Mouse (Mus musculus) kidney, postnatal 4 days (tissue): ENCODE measurements around the gene Ptges2.

Source experiments
- DNase-seq, 2 experiments: peaks; one replicate each; pipeline ENCODE4 v3.0.0; 2021; ENCODE audit warnings: mixed read lengths in 2 of 2

The Ptges2 gene

DNA sequence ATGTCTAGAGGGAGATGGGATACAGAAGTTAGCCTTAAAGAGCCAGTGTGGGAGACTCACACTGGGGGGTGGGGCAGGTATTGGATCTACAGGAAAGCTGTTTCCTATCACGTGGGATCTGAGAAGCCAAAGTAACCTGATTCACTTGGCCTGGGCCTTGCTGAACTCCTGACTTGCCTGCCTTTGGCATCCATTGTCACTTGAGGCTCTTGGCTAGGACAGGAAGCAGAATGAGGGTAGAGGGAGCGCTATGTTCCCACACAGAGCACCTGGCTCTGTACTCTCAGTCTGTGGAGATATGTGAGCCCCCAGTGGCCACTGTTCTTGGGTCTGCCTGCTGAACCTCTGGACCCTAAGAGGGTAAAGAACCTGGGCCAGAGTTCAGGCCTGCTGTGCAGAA, 20.9 kb downstream of the Ptges2 start:
- no peak for DNase-seq

DNA sequence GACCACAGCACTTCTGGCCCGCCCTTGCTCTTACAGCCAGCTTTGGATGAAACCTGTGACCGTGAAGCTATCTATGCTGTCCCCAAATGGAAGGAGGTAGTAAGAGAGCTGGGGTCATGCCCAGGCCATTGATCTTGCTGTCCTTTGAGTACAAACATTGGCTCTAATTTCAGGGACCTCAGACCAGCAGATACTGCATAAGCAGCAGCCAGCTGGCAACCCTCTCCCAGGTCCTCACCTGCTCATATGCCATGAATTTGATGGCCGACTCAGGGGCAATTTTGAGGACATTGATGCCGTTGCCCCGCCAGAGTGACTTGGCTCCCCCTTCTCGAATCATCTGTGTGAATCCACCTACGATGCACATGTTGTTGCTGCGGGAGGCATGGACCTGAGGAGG, 21.8 kb downstream of the Ptges2 start:
- no peak for DNase-seq

DNA sequence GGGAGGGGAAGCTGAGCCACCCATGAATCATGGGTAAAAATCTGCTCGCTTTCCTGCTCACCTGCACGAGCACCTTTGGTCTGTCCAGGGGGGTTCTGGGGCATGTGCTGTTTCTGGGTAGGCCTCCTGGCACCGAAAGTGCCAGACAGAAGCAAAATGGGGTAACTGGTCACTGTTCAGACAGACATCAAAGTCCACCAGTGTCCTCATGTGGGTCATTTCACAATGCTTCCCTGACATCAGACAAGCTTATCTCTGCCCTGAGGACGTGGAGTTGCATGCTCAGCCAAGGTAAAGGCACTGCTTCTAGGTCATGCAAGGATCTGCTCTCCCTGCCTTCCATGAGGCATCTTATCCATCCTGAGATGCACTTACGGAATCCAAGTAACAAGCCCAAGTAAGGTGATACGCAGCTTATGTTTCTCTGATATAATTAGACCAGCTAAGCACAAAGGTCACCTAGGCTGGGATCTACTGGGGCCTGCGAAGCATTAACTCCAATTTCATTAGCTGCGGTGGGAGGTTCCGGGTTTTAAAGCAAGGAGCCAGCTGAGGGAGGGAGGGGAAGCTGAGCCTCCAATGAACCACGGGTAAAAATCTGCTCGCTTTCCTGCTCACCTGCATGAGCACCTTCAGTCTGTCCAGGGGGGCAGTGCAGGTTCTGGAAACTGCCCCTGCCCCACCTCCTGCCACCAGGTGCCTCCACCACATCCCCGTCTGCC, 22.9 kb downstream of the Ptges2 start:
- peak in 1 of 2 experiments; percentile 43 for DNase-seq

GRCm38 (mm10) chr2:32419359-32419758, 23.7 kb downstream of the Ptges2 start:
- peak in 1 of 2 experiments; percentile 61 for DNase-seq

- DNase-seq, result no peak
These were observed 24.4 kb downstream of the Ptges2 start for GRCm38 (mm10) chr2:32420066-32420608.

DNA sequence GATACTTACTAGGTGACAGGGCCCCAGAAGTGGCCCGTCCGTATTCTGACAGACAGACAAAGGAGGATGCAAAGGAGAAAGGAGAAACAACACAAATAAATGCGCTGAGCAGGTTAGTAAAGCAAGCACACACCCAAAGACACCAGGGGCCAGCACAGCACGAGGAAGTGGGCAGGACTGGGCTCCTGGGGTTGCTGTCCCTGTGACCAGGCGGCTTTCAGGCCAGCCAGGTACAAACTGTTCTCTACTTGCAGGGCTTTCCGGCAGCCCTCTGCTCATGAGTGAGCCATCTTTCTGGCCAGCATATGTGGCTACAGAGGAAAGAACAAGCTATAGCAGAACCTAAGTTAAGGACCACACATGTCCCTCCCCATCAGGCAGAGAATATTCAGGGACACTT, 25.0 kb downstream of the Ptges2 start:
- no peak for DNase-seq

- peak in 1 of 2 experiments; percentile 5 for DNase-seq
These were observed 26.2 kb downstream of the Ptges2 start for GRCm38 (mm10) chr2:32421851-32422251.

- peak; percentile 76 to 83 for DNase-seq
These were observed 28.0 kb downstream of the Ptges2 start for GRCm38 (mm10) chr2:32423481-32424331.

DNA sequence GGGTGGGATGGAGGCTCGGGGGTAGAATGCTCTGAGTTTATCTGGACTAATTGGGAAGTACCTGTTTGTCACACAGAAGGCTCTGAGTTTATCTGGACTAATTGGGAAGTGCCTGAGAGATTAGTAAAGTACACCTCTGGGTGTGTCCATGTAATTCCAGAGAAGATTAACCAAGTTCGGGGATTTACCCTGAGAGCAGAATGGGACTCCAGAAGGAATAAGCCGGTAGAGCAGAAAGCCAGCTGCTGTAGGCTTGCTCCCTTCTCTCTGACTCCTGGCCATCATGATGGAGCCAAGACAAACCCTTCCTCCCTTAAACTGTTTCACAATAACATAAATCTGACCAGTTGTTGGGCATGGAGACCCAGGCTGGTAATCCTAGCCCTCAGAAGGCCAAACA, 29.1 kb downstream of the Ptges2 start:
- no peak for DNase-seq

- DNase-seq, result no peak
These were observed 29.9 kb downstream of the Ptges2 start for GRCm38 (mm10) chr2:32425568-32425967.

DNA sequence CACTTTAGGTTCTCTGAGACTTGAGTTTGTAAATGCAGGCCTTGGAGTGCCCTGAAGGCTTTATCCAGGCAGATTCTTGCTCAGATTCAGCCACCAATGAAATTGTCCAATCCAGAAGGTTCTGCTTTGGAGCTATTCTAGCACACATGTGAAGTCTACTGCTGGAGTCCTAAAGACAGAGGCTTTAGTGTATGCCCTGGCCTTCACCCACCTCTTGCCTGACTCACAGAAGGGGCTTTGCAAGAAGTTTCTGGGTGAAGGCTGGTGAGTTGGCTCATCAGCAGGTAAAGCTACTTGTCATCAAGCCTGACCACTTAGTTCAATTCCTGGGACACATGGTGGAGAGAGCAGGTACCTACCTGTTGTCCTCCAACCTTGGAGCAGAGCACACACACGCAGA, 30.4 kb downstream of the Ptges2 start:
- DNase-seq, result no peak

- DNase-seq, result no peak
These were observed 32.0 kb downstream of the Ptges2 start for GRCm38 (mm10) chr2:32427720-32428119.

DNA sequence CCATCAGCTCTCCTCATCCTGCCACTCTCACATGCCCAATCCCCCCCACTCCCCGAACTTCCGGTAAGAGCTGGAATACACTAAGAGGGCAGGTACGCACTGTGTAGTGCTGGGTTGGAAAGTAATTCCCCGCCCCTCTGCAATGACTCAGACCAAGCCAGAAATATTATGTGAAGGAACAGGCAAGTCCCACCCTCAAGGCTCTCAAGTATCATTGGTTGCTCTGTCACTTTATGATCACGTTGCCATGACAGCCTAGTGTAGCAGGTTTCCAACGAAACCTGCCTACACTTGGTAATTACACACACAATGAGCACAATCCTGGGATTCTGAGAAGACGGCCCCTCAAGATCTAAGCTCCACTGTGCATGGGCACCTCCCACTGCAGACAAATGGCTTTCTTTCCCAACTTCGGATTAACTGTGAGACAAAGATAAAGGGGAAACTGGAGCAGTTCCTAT, 32.6 kb downstream of the Ptges2 start:
- DNase-seq, result peak; percentile 47 to 63

DNA sequence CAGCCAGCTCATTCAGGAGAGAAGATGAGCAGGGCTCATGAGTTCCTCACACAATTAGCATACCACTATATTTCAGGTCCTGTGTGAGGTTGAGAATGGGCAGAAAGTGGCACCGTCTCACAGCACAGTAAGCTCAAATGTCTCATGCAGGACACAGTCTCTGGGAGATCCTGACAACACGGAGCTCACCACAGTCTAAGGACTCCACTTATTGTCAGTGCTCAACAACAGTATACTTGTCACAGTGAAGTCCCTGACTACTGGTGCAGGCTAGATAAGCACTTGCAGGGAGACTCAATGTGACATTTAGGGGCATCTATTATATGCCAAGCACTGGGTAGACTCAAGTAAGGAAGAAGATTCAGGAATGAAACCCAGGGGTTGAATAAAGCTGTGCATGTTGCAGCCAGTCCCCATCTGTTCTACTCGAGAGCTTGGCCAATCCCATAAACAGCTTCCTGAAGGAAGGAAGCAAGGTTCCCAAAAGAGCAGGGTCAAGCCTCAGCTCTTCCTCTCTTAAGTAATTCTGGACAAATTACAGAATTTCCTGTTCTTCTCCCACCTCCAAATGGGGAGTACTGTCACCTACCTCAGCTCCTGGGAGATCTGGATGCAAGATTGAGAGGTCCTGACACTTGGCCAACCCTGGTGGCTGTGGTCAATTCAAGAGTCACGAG, 33.7 kb downstream of the Ptges2 start:
- DNase-seq, result no peak

DNA sequence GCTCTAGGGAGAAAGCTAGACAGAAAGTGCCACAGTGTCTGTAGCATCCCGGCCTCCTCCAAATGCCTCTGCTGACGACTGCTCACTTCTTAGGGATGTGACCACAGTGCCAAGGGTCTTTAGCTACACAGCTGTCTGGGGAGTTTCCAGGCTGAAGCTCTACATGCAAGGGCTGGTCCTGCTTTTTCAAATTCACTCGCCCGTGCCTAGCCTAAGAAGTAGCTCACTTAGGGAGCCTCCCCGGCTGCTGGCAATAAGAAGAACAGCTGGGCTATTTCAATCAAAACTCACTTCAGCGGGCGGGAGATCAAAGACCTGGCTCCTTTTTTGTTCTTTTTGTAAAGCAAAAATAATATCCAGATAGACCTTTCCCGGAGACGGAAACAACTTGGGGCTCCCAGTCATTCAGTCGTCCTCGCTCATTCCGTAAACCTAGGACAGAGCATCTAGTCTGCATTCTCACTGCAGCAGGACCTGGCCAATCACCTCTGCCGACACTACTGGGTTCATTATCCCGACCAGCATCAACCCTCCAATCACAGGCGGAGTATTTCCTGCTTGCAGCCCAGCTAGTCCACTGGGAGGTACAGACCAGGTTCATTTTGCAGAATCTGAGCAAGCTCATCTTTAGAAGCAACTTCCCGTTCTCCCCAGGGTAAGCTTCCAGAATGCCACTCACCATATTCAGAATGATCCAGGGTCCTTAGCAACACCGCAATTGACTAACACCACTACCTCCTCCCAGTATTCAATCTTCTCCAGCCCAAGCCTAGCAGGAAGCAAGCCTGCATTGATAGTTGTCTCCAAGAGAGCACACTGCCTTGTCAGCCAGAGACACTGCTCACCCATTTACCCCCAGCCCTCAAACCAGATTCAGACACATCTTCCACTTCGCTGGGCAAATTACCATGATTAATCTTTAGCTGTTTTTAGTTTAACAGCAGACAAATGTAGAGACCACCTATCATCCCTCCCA, 35.3 kb downstream of the Ptges2 start:
- peak; percentile 82 to 89 for DNase-seq

- peak in 1 of 2 experiments; percentile 45 for DNase-seq
These were observed 41.1 kb downstream of the Ptges2 start for GRCm38 (mm10) chr2:32436686-32437372.

DNA sequence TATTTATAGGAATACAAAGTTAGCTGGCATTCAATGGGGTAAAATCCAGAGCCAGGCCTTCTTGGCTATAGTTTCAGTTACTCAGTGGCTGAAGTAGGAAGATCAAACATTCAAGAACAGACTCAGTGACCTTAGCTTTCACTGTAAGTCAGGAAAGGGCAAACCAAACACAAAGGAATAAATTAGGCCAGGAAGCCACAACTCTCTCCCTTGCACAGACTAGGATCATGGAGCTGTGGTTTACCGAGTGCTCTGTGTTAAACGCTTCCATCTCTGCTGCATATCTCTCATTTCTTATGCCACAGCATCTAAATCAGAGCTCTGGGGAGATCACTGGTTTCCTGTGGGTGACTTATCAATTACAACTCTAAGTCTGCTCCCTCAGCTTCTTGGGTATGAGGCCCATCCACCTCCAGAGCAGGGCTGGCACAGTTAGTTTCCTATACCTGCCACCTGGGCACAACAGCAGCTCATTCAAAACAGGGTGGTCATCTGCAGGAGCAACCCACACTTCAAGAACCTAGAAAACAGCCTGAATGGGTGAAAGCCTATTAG, 42.0 kb downstream of the Ptges2 start:
- DNase-seq, result no peak

- no peak for DNase-seq
These were observed 43.0 kb downstream of the Ptges2 start for GRCm38 (mm10) chr2:32438733-32439132.

- no peak for DNase-seq
These were observed 43.5 kb downstream of the Ptges2 start for GRCm38 (mm10) chr2:32439177-32439576.

GRCm38 (mm10) chr2:32440164-32440563, 44.5 kb downstream of the Ptges2 start:
- DNase-seq, result no peak

GRCm38 (mm10) chr2:32440632-32441031, 44.9 kb downstream of the Ptges2 start:
- DNase-seq, result no peak
